Mouse (Mus musculus): ENCODE measurements around the gene Gm49387.

Gm49387 gene

GRCm38 (mm10) chr14:31640346-31640889 lies at the start of gene Gm49387:
TSS of gene Gm49387 (minus strand) at chr14:31640878.
- no peak for DNase-seq

- no peak for DNase-seq
Observed at GRCm38 (mm10) chr14:31686231-31686630, 45.6 kb upstream of the Gm49387 start.

GRCm38 (mm10) chr14:31685680-31686079 lies 45.0 kb upstream of the Gm49387 start:
- DNase-seq, result peak; percentile 73 to 76

GRCm38 (mm10) chr14:31684343-31685040 lies 43.8 kb upstream of the Gm49387 start:
- DNase-seq, result no peak

- DNase-seq, result no peak
Observed at GRCm38 (mm10) chr14:31683610-31684009, 42.9 kb upstream of the Gm49387 start.

DNA sequence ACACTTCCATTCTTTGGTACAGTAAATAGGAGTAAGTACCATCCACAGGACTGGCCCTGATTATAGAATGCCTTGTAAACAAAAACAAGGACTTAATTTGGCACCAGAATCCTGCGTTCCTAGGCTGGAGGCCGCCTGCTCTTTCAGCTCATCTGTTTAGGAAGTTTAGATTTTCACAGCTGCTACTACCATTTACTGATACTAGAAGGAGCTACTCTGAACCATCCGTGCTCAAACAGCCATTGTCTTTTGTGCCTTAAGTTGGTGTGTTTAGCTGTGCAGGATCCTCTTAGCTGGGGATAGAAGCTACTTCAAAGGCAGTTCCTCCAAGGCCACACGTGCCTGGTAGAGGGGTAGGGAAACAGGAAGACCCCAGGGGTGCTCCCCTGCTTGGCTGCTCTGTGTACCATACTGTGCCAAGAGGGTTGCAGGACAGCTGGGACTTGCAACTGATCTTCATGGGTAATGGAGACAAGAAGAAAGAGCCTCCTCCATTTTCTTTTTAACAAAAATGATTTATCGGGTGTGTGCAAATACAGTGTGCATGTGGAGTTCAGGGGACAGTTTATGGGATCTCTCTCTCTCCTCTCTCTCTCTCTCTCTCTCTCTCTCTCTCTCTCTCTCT lies 41.4 kb upstream of the Gm49387 start:
- DNase-seq, result no peak

GRCm38 (mm10) chr14:31681291-31681690 lies 40.6 kb upstream of the Gm49387 start:
- no peak for DNase-seq

GRCm38 (mm10) chr14:31680656-31681055 lies 40.0 kb upstream of the Gm49387 start:
- peak in 1 of 2 experiments; percentile 36 for DNase-seq

DNA sequence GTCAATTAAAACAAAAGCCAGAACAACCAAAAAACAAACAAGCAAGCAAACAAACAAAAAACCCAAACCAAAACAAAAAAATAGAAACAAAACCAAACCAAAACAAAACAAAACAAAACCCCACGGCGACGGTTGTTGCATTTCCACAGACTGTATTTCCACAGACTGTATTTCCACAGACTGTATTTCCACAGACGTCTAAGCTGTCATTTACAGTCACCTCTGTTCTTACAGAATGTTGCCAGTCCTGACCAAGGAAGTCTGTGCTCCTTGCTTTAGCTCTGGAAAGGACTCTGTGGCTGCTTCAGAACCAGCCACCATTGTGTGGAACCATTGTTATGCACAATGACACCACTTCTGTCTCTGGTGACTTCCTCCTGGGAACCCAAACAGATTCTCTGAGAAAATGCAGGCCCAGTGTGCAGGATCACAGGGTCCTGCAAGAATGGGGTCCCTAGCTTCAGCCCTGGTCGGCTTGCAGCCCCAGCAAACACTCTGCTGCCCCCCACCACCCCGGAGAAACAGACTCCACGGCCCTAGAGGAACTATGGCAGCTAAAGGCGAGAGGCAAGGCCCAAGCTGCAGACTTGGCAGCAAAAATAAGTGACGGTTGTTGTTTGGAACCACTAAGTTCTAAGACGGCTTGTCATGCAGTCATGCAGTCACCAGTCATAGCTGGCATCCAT lies 31.1 kb upstream of the Gm49387 start:
- no peak for DNase-seq

DNA sequence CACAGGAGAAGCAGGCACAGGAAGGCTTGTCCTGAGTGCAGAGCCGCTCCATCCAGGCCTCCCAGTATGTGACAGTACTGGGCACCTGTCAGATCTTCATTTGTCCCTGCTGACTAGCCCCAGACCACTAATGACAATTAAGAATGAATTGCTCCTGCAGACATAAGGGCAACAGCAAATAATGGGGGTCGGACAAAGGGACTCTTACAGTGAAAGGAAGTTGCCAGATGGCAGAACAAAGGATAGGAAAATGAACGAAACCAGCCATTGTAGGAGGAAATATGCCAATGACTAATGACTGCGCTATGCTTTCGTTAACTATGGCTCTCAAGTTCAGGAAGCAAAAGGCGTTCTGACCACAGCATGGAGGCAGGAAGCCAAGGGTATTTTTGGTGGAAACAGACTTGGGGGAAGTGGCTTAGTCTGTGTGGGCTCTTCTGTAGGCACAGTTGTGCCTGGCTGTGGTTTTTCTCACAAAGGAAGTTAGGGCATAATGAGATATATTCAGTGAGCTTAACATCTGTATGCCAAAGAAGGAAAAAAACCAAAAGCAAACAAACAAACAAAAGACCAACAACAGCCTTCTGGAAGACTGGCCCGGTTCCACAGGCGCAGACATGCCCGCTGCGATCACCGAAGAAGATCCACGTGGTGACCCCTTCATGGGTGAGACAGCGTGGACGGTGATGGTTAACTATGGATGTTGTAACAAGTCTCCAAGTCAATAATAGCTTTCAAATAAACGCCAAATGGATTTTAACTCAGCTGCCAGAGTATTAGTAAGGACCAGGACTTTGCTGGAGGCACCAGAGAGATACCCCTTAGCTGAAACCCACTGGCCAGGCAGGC lies 29.2 kb upstream of the Gm49387 start:
- DNase-seq, result peak; percentile 50 to 66

GRCm38 (mm10) chr14:31669161-31669611 lies 28.5 kb upstream of the Gm49387 start:
- no peak for DNase-seq

GRCm38 (mm10) chr14:31668326-31668725 lies 27.6 kb upstream of the Gm49387 start:
- DNase-seq, result no peak

DNA sequence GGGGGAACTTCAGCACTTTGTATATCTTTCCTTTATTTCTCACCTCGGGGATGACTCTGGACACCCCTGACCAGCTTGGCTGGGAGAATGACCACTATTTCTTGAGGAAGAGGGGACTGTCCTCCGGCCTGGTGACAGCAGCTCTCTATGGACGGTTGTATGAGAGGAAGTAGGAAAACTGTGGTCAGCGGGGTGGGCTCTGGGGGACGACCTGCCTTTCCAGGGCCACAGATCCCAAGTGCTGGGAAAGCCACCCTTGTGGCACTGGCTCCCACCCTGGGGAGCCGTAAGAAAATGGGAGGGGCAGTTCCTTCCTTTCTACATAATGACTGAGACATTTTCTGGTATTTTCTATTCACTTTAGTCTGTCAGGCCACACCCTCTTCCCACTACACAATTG lies 27.1 kb upstream of the Gm49387 start:
- no peak for DNase-seq

DNA sequence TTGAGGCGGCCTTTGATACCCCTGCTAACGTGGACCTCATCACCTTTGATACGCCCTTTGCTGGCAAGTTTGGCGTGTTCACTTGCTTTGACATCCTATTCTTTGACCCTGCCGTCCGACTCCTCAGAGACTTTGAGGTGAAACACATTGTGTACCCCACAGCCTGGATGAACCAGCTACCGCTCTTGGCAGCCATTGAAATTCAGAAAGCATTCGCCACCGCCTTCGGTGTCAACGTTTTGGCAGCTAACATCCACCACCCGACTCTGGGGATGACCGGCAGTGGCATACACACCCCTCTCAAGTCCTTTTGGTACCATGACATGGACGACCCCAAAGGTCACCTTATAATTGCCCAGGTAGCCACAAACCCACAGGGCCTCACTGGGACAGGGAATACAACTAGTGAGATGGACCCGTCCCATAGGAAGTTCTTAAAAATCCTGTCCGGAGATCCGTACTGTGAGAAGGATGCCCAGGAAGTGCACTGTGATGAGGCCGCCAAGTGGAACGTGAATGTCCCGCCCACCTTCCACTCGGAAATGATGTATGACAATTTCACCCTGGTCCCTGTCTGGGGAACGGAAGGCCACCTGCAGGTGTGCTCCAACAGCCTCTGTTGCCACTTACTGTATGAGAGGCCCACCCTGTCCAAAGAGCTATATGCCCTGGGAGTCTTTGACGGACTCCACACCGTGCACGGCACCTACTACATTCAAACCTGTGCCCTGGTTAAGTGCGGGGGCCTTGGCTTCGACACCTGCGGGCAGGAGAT lies 26.4 kb upstream of the Gm49387 start:
- DNase-seq, result peak; percentile 61 to 66

- no peak for DNase-seq
Observed at GRCm38 (mm10) chr14:31665566-31665940, 24.9 kb upstream of the Gm49387 start.

DNA sequence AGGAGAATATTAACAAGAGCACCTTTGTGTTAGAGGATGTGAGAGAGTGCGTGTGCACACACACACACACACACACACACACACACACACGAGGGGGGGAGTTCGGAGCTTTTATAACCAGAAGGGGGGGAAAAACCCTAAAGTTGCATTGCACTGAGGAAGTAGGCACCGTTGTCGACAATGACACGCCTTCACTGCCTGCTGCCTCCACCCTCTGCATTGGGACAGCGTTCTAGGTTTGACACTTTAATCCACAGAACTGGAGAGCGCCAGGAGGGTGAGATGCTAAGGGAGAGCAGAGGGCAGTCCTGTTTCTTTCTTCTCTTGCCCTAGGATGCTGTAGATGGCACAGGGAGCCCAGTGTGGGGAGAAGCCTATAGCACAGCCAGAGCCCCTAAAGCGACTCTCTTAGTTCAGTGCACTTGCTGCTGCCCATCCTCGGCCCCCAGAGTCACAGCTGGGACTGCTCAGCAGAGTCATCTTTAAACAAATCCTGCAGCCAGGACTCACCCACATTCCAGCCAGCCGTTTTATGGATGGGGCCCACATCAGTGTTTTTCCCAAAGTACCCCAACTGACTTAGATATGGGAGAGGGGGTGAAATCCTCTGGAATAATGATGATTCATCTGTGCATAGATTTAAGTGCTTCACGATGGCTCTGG lies 24.4 kb upstream of the Gm49387 start:
- peak; percentile 76 to 78 for DNase-seq

DNA sequence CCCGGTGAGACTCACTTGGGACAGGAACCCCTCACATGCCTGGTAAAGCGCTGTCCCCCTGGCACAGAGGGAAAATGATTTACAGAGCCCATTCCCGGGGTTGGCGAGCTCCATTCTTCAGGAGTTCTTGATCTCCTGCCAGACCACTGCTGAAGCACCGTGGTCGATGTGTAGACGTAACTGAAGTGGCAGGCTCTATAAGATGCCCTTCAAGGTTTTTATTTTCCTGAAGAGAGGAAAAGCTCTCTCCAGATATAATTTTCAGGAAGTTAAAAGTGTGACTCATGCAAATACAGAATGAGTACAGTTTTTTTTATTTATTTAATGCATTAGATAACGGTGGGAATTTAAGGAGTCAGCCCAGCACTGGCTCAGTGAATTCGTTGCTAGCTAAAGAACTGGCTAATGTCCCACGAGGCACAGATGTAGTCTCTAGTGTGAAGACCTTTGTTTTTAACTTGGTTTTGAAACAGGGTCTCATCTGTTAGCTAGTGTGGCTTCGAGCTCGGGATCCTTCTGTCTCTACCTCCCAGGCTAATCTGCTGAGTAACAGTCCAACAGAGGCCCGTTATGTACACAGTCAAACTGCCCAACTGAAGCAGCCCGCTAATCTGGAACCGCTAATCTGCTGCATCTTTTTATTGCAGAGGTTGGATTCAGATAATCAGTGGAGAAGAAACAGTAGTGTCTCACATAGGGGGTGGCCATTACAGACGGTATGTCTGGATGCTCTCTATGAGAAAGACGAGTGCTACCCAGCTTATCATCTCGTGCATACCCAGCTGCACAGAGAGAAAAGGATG lies 23.6 kb upstream of the Gm49387 start:
- no peak for DNase-seq

DNA sequence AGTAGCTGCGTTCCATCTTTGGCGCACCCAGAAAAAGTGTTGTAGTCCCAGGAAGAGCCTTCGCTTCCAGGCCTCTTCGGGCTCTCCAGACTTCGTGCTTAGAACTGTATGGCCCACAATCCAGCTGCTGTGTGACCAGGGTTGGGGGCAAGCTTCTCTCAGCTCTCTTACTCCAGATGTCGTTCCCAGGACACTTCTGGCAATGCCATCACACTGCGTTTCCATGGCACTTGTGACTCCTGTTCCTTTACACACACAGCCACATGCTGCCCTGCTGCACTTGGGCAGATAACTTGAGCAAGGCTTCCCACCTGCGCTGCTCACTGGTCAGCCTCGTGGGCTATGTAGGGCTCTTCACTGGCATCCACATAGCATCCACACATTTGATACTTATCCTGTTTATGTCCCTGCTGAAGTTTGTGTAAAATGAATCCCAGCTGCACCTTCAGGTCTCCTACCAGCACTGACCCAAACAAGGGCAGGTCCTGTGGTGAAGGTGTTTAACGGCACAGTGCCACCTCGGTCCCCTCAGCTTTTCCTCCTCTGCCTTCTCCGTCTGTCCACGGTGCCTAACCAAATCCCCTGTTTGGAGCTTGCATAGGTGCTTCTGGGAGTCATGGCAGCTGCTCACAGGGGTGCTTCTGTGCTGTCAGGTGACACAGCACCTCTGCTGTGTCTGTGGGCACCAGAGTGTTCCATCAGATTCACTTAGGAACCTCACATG lies 22.9 kb upstream of the Gm49387 start:
- no peak for DNase-seq

DNA sequence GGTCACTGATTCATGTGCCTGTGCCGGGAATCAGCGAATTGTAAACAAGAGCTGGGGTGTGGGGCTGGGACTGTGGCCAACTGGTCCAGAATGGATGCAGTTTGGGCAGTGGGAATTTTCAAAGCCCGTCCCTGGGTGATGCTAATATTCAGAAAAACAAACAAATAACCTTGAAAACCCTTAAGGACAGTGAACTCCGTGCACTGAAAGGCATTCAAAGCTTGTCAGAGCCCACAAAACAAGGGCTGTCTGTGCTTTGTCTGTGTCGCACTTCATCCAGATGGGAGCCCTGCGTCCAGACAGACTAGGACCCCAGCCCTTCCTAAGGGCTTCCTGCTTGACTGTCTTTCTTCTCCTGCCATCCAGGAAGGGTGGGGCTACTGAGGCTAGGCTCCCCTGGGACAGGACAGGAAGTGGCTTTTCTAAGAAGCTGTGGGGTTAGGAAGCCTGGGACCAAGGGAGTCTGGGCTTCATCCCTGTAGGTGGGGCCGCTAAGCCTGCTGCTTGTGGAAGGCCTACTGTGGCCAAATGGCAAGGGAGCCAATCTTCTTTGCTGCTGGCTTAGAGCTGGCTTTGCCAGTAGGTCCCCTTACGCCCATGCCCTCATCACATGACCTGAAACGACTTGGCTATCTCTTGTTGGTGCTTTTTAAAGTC lies 22.0 kb upstream of the Gm49387 start:
- peak; percentile 65 to 67 for DNase-seq
